Mouse (Mus musculus): ENCODE measurements at regions not wholly inside any gene's neighbourhood (a gene's known extent, or its start where the extent isn't known, plus 50 kb on each side); places are given as distances from the start of the nearest gene placed in this dataset.

- Histone ChIP-seq H3K4me3 (ENCODE audit: low read depth, low read length) (no peak overlapping the region), H3K9me3 (ENCODE audit: low read length) (no peaks in the 10 kb centered on the region), H3K4me1 (ENCODE audit: insufficient read depth, low read depth, low read length) (no peaks in the 10 kb centered on the region), H3K36me3 (ENCODE audit: insufficient read depth, low read length) (no peaks in the 10 kb centered on the region), H3K4me2 (replicated peaks; ENCODE audit: low read depth, low read length) (no peak overlapping the region), H3K9ac (replicated peaks; ENCODE audit: low read depth) (no peak overlapping the region), H3K27ac (ENCODE audit: low read length) (no peak overlapping the region), H3K27me3 (replicated peaks; ENCODE audit: insufficient read depth, low read length) (no peaks in the 10 kb centered on the region)
- DNase-seq (ENCODE audit: low spot score) (no peak), ATAC-seq (no peak)
- TF ChIP-seq CTCF (IDR thresholded peaks at IDR 0.05) (no peak), EP300 (IDR thresholded peaks at IDR 0.05) (no peak)
- WGBS = 86% methylated on average over 2 of the region's 2 CpGs
These were observed 80.6 kb downstream of the Pja1 start for GRCm38 (mm10) chrX:99390462-99390838.

- ATAC-seq = no peak; the same call in 1 of the 2 replicates
- Histone ChIP-seq H3K4me3 (ENCODE audit: low read depth, low read length) (no peak overlapping the region), H3K27ac (ENCODE audit: low read length) (no peak overlapping the region), H3K36me3 (ENCODE audit: insufficient read depth, low read length) (no peaks in the 10 kb centered on the region), H3K27me3 (replicated peaks; ENCODE audit: insufficient read depth, low read length) (no peaks in the 10 kb centered on the region), H3K9me3 (ENCODE audit: low read length) (no peaks in the 10 kb centered on the region), H3K4me2 (replicated peaks; ENCODE audit: low read depth, low read length) (no peak overlapping the region), H3K9ac (replicated peaks; ENCODE audit: low read depth) (no peak overlapping the region), H3K4me1 (ENCODE audit: insufficient read depth, low read depth, low read length) (no peaks in the 10 kb centered on the region)
- WGBS = 46% methylated on average over 12 of the region's 12 CpGs
- TF ChIP-seq EP300 (IDR thresholded peaks at IDR 0.05) = no peak
- TF ChIP-seq CTCF (IDR thresholded peaks at IDR 0.05) = no peak
- DNase-seq (ENCODE audit: low spot score) = peak; percentile 12
These were observed 81.2 kb downstream of the Pja1 start for GRCm38 (mm10) chrX:99389778-99390461.

- Histone ChIP-seq H3K9ac (replicated peaks; ENCODE audit: low read depth) (no peak overlapping the region), H3K27ac (ENCODE audit: low read length) (no peak overlapping the region), H3K4me1 (ENCODE audit: insufficient read depth, low read depth, low read length) (no peaks in the 10 kb centered on the region), H3K4me3 (ENCODE audit: low read depth, low read length) (no peak overlapping the region), H3K36me3 (ENCODE audit: insufficient read depth, low read length) (no peaks in the 10 kb centered on the region), H3K27me3 (replicated peaks; ENCODE audit: insufficient read depth, low read length) (no peaks in the 10 kb centered on the region), H3K9me3 (ENCODE audit: low read length) (no peaks in the 10 kb centered on the region), H3K4me2 (replicated peaks; ENCODE audit: low read depth, low read length) (no peak overlapping the region)
- DNase-seq (ENCODE audit: low spot score) (no peak), ATAC-seq (no peak)
- WGBS = 71% methylated on average over 5 of the region's 5 CpGs
- TF ChIP-seq CTCF (IDR thresholded peaks at IDR 0.05) (no peak), EP300 (IDR thresholded peaks at IDR 0.05) (no peak)
These were observed 100.4 kb downstream of the Pja1 start for GRCm38 (mm10) chrX:99370711-99371110.

GRCm38 (mm10) chrX:99369258-99369900, 101.7 kb downstream of the Pja1 start:
- TF ChIP-seq EP300 (IDR thresholded peaks at IDR 0.05) = no peak
- TF ChIP-seq CTCF (IDR thresholded peaks at IDR 0.05) = no peak
- H3K9me3 ChIP-seq (ENCODE audit: low read length) = no peaks in the 10 kb centered on the region
- no peaks in the 10 kb centered on the region for H3K27me3 ChIP-seq (replicated peaks; ENCODE audit: insufficient read depth, low read length)
- ATAC-seq (no peak), DNase-seq (ENCODE audit: low spot score) (no peak)
- H3K9ac ChIP-seq (replicated peaks; ENCODE audit: low read depth) = no peak overlapping the region
- WGBS = 87% methylated on average over 6 of the region's 6 CpGs
- no peaks in the 10 kb centered on the region for H3K36me3 ChIP-seq (ENCODE audit: insufficient read depth, low read length)
- no peak overlapping the region for H3K4me3 ChIP-seq (ENCODE audit: low read depth, low read length)
- H3K4me1 ChIP-seq (ENCODE audit: insufficient read depth, low read depth, low read length) = no peaks in the 10 kb centered on the region
- no peak overlapping the region for H3K27ac ChIP-seq (ENCODE audit: low read length)
- H3K4me2 ChIP-seq (replicated peaks; ENCODE audit: low read depth, low read length) = no peak overlapping the region

GRCm38 (mm10) chrX:99364072-99364471, 107.0 kb downstream of the Pja1 start:
- no peak for ATAC-seq
- DNase-seq (ENCODE audit: low spot score) = no peak
- H3K9me3 ChIP-seq (ENCODE audit: low read length) = no peaks in the 10 kb centered on the region
- no peak overlapping the region for H3K4me2 ChIP-seq (replicated peaks; ENCODE audit: low read depth, low read length)
- WGBS = 61% methylated on average over 4 of the region's 5 CpGs
- no peak overlapping the region for H3K4me3 ChIP-seq (ENCODE audit: low read depth, low read length)
- no peak overlapping the region for H3K9ac ChIP-seq (replicated peaks; ENCODE audit: low read depth)
- TF ChIP-seq CTCF (IDR thresholded peaks at IDR 0.05) = no peak
- H3K27me3 ChIP-seq (replicated peaks; ENCODE audit: insufficient read depth, low read length) = no peaks in the 10 kb centered on the region
- no peaks in the 10 kb centered on the region for H3K36me3 ChIP-seq (ENCODE audit: insufficient read depth, low read length)
- H3K4me1 ChIP-seq (ENCODE audit: insufficient read depth, low read depth, low read length) = no peaks in the 10 kb centered on the region
- H3K27ac ChIP-seq (ENCODE audit: low read length) = no peak overlapping the region

- Histone ChIP-seq H3K27me3 (replicated peaks; ENCODE audit: insufficient read depth, low read length) (no peaks in the 10 kb centered on the region), H3K4me3 (ENCODE audit: low read depth, low read length) (no peak overlapping the region), H3K9ac (replicated peaks; ENCODE audit: low read depth) (no peak overlapping the region), H3K4me1 (ENCODE audit: insufficient read depth, low read depth, low read length) (no peaks in the 10 kb centered on the region), H3K27ac (ENCODE audit: low read length) (no peak overlapping the region), H3K9me3 (ENCODE audit: low read length) (no peaks in the 10 kb centered on the region), H3K4me2 (replicated peaks; ENCODE audit: low read depth, low read length) (no peak overlapping the region), H3K36me3 (ENCODE audit: insufficient read depth, low read length) (no peaks in the 10 kb centered on the region)
- TF ChIP-seq EP300 (IDR thresholded peaks at IDR 0.05) = no peak
- TF ChIP-seq CTCF (IDR thresholded peaks at IDR 0.05) = no peak
- ATAC-seq (no peak), DNase-seq (ENCODE audit: low spot score) (no peak)
- WGBS = 51% methylated on average over 11 of the region's 11 CpGs
These were observed 110.8 kb downstream of the Pja1 start for GRCm38 (mm10) chrX:99360095-99360890.
